Mouse (Mus musculus) testis, adult 2 months (tissue): Measurements from ENCODE around the gene Mfrp. TPM values are rescaled to one million over a fixed set of nuclear protein-coding genes. Genes with fewer than 3 reads are reported as not detected.

Source experiments
- H3K27ac ChIP-seq: fragments of 200-500 bp; 2 replicates; pipeline ENCODE4 v1.5.1; 2012; ENCODE audit warnings: low read depth, low read length; ENCODE audit not compliant: control insufficient read depth, insufficient read depth
- H3K27me3 ChIP-seq: fragments of 200-500 bp; 2 replicates; pipeline ENCODE4 v1.6.1; 2012; ENCODE audit warnings: mild to moderate bottlenecking, low read length, moderate library complexity; ENCODE audit not compliant: control insufficient read depth, insufficient read depth
- H3K36me3 ChIP-seq: fragments of 200-500 bp; 2 replicates; pipeline ENCODE4 v1.6.1; 2012; ENCODE audit warnings: mild to moderate bottlenecking, low read length; ENCODE audit not compliant: control insufficient read depth, insufficient read depth
- H3K4me1 ChIP-seq: fragments of 200-500 bp; 2 replicates; pipeline ENCODE4 v1.6.1; 2012; ENCODE audit warnings: low read length; ENCODE audit not compliant: control insufficient read depth, insufficient read depth
- H3K4me3 ChIP-seq: fragments of 200-500 bp; 2 replicates; pipeline ENCODE4 v1.5.1; 2012; ENCODE audit warnings: low read depth, mild to moderate bottlenecking, low read length, moderate library complexity, mixed read lengths; ENCODE audit not compliant: control insufficient read depth
- CTCF ChIP-seq: fragments of 200-500 bp; IDR thresholded peaks from 2 replicates; pipeline ENCODE4 v1.5.1; 2012; ENCODE audit warnings: low read depth, mild to moderate bottlenecking, inconsistent platforms, low read length, moderate library complexity; ENCODE audit not compliant: control insufficient read depth, insufficient read depth, insufficient replicate concordance
- POLR2A ChIP-seq: fragments of 200-500 bp; IDR thresholded peaks from 2 replicates; pipeline ENCODE4 v1.6.1; 2012; ENCODE audit warnings: low read depth, mild to moderate bottlenecking, inconsistent platforms, low read length, moderate library complexity; ENCODE audit not compliant: control insufficient read depth
- polyA plus RNA-seq: library from polyadenylated mRNA; depleted of rRNA; stranded (reverse); fragments of >200 nt; gene quantifications from 2 replicates; pipeline ENCODE4 v1.2.3, GENCODE M21; 2012

Mfrp gene
- polyA plus RNA-seq, 1 experiment = 1.4 TPM

GRCm38 (mm10) chr9:44069252-44069651 lies 32.3 kb upstream of the Mfrp start:
- no peak overlapping the region for H3K27ac ChIP-seq
- H3K27me3 ChIP-seq = no peaks in the 10 kb centered on the region
- H3K4me3 ChIP-seq = peak overlapping the region; percentile 75
- no peak for TF ChIP-seq POLR2A
- TF ChIP-seq CTCF = no peak
- H3K4me1 ChIP-seq = peaks cover 9% of the 10 kb centered on the region
- no peaks in the 10 kb centered on the region for H3K36me3 ChIP-seq

GRCm38 (mm10) chr9:44070113-44070843 lies 31.3 kb upstream of the Mfrp start:
- peaks cover 9% of the 10 kb centered on the region for H3K4me1 ChIP-seq
- no peaks in the 10 kb centered on the region for H3K36me3 ChIP-seq
- TF ChIP-seq POLR2A (no peak), CTCF (no peak)
- no peak overlapping the region for H3K27ac ChIP-seq
- no peaks in the 10 kb centered on the region for H3K27me3 ChIP-seq
- H3K4me3 ChIP-seq = peak overlapping the region; percentile 66

GRCm38 (mm10) chr9:44070844-44071231 lies 30.7 kb upstream of the Mfrp start:
- H3K4me1 ChIP-seq = peaks cover 9% of the 10 kb centered on the region
- H3K36me3 ChIP-seq = no peaks in the 10 kb centered on the region
- H3K4me3 ChIP-seq = no peak overlapping the region
- H3K27ac ChIP-seq = no peak overlapping the region
- TF ChIP-seq CTCF (no peak), POLR2A (no peak)
- no peaks in the 10 kb centered on the region for H3K27me3 ChIP-seq

GRCm38 (mm10) chr9:44071914-44072598 lies 29.5 kb upstream of the Mfrp start:
- 0 out of 2 replicates have a peak overlapping the region, but pooled peaks have one; percentile 10 for H3K27ac ChIP-seq
- peak overlapping the region; percentile 25; the same call in 1 of the 2 replicates for H3K4me3 ChIP-seq
- no peaks in the 10 kb centered on the region for H3K27me3 ChIP-seq
- TF ChIP-seq CTCF (no peak), POLR2A (no peak)
- no peaks in the 10 kb centered on the region for H3K36me3 ChIP-seq
- H3K4me1 ChIP-seq = peaks cover 8% of the 10 kb centered on the region

- Histone ChIP-seq H3K27me3 (no peaks in the 10 kb centered on the region), H3K27ac (0 out of 2 replicates have a peak overlapping the region, but pooled peaks have one; percentile 10), H3K4me3 (peak overlapping the region; percentile 25), H3K36me3 (no peaks in the 10 kb centered on the region), H3K4me1 (peaks cover 4% of the 10 kb centered on the region)
- TF ChIP-seq CTCF (no peak), POLR2A (no peak)
Measured at GRCm38 (mm10) chr9:44072599-44072915, 29.0 kb upstream of the Mfrp start.

GRCm38 (mm10) chr9:44073115-44073514 lies 28.4 kb upstream of the Mfrp start:
- no peaks in the 10 kb centered on the region for H3K27me3 ChIP-seq
- no peak overlapping the region for H3K27ac ChIP-seq
- no peaks in the 10 kb centered on the region for H3K36me3 ChIP-seq
- no peak overlapping the region; the same call in 1 of the 2 replicates for H3K4me3 ChIP-seq
- TF ChIP-seq POLR2A (no peak), CTCF (no peak)
- peaks cover 7% of the 10 kb centered on the region for H3K4me1 ChIP-seq
